Mouse (Mus musculus): ENCODE data around the gene Idh2.

Idh2 gene

DNA sequence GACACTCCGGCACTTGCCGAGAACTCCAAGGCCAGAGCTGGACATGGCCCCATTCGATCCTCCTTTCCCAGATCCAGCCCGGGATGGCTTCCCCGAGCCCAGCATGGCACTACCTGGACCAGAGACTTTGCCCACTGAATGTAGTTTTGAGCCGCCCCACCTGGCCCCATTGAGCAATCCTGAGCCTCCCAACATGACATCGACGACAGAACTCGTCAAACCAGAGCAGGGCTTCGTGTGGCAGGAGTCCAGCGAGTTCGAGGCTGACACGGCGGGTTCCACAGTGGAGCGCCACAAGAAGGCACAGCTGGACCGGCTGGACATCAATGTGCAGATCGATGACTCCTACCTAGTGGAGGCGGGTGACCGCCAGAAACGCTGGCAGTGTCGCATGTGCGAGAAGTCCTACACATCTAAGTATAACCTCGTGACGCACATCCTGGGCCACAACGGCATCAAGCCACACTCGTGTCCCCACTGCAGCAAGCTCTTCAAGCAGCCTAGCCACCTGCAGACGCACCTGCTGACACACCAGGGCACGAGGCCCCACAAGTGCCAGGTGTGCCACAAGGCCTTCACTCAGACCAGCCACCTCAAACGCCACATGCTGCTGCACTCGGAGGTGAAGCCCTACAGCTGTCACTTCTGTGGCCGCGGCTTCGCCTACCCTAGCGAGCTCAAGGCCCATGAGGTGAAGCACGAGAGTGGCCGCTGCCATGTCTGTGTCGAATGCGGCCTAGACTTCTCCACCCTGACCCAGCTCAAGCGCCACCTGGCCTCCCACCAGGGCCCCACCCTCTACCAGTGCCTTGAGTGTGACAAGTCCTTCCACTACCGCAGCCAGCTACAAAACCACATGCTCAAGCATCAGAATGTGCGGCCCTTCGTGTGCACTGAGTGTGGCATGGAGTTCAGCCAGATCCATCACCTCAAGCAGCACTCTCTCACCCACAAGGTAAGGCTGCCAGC is 33.3 kb downstream of the Idh2 start:
- peak; percentile 43 for DNase-seq

DNA sequence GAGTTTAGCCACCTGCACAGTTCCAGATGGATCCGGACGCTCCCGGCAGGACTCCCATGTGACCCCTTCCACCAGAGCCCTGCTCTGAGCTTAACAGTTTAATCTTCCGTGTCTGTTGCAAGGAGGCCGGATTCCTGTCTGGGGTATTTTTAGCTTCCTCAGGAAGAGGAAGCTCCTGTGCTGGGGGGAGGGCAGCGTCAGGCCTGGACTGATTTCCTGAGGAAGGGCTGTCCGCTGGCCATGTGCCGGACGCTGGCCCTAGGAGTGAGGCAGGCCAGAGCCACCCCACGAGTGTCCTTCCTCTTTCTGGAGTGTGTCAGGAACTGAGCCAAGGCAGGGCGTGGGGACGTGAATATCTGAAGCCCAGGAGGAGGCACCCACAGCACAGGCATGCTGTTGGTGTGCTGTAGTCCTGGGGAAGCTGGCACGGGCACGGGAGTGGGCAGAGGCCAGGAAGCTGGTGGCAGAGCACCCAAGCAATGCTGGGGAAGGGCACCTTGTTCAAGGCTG is 36.3 kb downstream of the Idh2 start:
- DNase-seq = peak; percentile 98

DNA sequence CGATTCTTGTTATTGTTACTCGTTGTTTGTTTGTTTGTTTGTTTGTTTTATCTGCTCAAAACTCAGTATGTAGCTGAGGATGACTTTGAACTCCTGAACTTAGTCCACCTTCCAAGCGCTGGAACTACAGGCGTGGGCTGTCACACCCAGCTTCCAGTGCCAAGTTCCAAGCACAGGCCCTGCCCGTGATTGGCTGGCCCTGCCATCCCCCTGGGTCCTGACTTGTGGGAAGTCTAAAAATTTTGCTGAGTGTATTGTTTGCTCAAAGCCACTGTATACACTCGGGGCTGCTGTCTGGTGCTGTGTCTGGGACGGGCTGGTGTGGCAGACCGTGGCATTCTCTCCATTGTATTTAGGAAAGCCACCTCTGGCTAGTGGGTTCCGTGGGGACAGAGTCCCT is 37.4 kb downstream of the Idh2 start:
- peak; percentile 71 for DNase-seq

DNA sequence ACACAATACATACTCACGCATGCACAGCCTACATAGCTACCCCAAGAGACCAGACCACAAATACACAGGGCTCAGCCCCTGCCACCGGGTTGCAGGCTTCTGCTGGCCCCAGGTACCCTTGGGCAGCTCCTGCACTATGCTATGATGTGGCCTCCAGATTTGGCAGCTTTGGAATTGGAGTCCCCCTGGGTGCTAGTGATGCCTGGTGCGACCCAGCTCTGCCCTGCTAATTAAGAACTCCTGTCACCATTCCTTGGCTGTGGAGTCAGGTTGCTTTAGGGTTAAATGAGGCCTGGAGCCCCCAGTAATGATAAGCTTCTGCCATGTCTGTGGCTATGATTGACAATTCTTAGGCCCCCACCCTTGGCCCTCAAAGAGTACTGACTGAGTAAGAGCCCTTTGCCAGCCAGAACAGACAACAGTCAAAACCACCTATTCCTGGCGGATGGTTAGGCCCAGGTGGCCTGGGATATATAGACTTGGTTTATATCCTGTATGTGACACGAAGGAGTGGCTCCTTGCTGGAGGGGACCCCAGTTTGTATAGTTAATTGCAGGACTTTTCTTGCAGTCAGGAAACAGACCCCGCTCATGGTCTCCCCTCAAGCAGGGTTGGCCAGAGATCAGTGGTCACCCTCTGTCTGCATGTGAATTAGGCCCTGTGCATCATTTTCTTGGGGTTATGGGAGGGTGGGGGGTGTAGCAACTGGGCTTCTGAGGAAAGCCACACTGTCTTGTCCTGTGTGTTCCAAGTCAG is 38.1 kb downstream of the Idh2 start:
- no peak for DNase-seq

DNA sequence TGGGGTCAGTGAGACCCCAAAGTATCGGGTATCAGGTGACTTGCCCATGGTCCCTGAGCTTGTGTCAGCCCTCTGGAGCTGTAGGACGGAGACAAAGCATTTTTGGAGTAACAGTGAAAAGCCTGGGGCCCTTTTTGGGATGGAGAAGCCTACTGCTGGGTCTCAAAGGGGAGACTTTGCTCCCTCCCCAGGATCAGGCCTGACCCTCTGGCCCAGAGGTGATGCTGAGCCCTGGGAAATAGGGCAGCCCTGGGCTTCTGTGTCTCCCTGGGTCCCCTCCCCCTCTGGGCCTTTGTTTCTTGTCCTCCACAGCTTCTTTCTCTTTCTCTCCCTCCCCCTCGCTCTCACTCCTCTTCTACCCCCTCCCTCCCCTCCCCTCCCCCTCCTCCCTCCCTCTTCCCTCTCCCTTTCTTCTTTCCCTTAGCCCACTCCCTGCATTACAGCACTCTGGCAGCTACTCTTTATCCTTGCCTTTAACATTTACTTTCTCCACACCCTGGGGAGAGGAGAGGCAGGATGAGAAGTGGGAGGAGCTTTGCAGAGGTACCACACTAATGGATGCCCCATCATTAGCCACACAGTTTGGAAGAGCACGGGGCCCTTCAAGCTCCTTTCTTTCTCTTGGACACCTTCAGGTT is 39.1 kb downstream of the Idh2 start:
- no peak for DNase-seq

DNA sequence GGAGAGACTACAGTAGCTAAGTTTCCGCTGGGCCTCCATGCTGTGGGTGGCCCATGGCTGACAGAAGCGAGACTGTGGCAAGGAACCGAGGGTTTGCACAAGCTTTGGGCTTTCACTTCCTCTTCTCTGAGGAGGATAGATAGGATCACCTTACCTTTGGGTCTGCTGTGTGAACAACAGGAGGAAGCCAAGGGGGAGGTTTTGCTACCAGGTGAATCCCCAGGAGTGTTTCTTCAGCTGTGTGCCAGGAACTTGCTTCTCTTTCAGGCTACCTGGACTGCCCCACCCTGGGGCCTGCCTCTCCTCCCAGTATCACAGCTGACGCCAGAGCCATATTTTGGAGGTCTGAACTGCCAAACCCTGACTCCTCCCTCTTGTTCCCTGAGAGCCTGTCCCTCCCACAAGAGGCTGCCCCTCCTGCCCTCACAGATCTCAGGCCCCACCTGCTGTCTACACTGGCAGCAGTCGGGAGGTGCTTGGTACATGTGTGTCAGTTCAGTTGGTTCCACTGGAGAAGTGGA is 40.2 kb downstream of the Idh2 start:
- DNase-seq = peak; percentile 91

DNA sequence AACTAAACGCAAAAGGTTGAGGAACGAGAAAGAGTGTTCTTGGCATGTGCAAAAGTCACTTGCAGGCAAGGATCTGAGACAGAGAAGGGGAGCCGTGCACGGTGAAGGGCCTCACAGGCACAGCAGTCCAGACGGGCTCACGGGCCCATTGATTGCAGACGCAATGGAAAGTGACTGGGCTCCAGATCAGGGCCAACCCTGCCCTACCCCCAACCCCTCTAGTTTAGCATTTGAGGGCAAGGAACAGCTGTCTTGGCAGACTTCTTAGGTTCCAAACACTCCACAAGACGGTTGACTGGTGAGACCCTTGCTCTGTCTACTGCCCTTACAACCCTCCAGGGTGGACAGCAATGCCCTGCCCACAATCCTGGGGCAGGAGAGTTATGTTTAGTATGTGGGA is 41.7 kb downstream of the Idh2 start:
- no peak for DNase-seq

DNA sequence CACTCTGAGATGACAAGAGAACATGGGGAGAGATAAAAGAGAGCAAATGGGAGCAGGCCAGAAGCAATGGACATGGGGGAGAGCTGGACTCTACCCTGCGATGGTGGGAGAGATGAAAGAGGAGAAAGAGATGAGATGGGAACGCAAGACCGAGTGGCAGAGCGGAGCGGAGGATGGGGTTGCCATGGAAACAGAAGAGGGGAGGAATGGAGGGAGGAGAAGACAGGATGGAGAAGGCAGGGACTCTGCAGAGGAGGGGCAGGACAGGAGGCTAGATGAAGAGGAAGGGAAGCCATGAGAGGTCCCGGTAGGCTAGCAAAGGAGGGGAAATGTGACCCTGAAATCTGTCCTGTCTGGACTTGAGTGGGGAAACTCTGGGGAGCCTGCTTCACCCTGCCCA is 42.9 kb downstream of the Idh2 start:
- no peak for DNase-seq

DNA sequence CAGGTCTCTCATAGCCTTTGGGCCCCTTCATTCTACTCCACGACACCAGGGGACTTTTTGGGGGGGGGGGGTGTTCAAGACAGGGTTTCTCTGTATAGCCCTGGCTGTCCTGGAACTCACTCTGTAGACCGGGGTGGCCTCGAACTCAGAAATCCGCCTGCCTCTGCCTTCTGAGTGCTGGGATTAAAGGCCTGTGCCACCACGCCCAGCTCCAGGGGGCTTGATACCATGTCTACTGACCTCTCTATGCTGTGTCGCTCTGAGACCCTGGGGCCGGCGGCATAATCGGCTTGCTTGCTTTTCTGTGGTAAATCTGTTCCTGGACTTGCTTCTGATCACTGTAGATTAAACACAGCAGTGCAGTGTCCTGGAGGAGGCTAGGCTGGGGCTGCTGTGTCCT is 44.0 kb downstream of the Idh2 start:
- no peak for DNase-seq

DNA sequence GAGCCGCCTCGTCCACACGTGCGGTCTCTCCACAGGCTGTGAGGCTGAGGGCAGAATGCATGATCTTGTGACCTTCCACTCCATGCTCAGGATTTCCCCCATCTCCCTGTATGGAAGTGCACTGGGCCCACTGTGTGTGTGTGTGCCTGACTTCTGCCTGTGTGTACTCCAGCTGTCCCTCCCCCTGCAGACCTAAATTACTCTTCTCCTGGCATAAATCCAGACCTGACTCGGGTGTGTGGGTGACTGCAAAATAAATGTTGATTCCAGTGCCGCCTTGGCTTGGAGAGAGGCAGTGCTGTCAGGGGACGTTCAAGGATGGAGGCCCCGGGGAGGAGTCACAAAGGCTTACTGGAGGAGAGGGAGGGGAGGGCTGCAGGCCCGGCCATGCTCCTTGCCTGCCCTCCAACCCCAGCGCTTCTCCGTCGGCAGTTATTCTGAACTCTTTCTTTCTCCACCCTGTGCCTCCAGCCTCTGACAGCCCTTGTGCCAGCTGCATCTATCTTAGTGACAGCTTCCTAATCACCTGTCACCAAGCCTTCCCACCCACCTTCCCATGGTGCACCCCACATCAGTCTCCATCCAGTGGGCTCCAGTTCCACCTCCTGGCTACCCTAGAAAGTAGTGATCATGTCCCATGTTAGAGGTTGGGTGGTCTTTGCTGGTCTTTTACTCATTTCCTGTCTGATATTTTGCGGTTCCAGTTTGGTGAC is 45.4 kb downstream of the Idh2 start:
- DNase-seq = peak; percentile 66

DNA sequence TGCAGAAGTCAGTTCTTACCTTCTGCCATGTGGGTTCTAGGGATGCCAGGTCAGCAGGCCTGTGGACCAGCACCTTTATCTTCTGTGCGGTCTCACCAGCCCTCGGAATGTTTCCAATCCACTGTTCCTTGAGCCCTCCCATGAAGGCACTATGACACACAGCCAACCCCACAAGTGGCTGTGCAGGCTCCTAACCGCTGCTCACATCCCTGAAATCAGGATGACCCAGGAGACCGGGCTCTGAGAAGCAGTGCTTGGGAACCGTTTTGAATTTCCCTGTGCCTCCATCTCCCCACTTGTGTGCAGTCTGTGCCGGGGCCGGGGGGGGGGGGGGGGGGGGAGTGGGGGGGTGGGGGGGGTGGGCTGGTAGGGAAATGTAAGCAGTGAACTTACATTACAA is 46.9 kb downstream of the Idh2 start:
- no peak for DNase-seq

DNA sequence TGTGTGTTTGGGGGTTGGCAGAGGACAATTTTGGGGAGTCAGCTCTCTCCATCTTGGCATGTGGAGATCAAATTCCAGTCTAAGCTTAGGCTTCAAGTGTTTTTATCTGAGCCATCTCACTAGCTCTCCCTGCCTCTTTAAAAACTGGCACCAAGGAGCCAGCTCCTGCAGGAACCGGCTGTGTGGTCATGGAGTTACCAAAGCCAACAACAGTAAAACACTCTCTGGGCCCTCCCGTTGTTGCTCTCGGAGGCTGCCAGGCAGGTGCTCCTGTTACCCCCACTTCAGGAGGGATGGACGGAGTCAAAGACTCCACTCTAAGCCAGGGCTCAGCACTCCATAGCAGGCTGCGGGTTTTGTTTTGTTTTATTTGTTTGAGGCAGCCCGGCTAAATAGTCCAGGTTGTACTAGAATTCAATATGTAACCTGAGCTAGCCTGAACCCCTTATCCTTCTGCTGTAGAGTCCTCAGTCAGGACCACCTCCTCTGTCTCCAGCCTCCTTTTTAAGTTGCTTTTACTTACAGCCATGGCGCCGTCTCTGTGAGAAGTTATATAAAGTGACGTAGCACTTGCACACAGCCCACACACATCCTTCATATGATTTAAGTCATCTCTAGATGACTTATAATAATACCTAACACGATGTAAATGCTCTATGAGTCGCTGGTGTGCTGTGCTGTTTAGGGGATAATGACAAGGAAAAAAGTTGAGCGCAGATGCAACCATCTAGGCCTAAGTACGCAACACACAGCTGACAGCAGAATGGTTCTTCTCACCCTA is 48.3 kb downstream of the Idh2 start:
- peak; percentile 46 for DNase-seq

DNA sequence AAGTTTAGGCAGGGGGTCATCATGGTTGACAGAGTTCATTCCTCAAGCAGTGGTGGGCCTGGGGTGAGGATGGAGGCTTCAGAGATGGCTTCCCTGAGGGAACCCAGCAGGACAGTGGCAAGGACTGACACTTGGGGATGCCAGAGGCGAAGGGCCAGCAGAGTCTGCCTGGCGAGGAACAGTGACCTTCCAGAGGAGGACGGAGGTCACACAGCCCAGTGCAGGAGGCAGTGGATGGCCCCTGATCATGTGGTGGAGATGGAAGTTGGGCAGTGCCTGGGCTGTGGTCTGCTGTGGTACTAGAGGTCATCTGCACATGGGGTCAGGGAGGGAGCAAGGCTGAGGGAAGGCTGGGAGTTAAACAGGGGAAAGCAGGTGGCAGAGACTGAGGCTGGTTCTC is 49.9 kb downstream of the Idh2 start:
- no peak for DNase-seq

DNA sequence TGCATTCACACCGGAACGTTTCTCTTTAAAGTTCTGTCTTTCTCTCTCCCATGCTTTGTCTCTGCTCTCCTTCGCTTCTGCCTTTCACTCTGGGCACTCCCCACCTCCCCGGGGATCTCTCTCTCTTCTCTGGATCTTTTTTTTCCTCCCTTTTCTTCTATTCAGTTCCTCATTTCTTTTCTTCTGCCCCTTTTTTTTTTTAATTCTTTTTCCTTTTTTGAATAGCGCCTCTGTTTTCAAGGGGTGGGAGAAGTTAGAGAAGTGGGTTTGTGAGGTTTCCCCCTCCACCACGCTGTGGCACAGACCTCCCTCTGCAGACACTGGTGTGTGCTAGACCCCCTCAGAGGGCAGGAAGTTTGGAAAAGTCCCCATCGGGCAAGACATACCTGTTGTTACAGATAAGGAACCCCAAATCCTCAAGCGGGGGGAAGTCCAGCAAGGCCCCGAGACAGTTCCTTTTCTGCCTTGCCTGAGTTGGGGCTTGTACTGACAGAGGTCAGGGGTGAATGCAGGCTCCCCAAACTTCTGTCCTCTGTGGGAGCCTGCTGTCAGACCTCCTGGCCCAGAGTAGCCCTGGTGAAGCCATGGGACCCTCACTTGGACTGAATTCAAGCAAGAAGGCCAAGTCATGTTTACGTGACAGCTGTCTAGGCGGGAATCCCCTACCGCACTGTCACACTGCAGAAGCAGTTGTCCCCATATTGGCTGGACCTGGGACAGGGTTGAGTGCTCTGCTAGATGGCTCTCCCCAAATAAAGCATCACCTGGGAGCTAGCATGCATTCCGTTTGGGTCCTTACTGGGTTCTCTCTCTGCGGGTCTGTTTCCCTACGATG is 51.1 kb downstream of the Idh2 start:
- no peak for DNase-seq

DNA sequence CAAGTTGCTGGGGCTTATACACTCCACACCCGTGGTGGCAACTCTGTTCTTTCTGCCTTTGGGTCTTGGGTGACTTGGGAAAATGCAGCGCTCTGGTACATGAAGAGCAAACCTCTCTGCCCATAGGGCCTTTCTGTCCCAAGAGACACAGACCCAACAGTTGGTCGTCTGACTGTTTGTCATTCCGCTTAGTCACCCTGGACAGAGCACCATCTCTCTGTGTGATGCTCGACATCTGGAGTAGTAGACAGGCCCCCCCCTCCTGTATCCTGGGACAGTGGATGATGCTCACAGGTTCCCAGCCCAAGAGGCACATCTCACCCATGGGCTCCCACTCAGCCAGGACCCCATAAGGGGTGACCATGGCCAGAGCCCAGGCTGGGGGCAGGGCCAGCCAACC is 51.9 kb downstream of the Idh2 start:
- DNase-seq = no peak

DNA sequence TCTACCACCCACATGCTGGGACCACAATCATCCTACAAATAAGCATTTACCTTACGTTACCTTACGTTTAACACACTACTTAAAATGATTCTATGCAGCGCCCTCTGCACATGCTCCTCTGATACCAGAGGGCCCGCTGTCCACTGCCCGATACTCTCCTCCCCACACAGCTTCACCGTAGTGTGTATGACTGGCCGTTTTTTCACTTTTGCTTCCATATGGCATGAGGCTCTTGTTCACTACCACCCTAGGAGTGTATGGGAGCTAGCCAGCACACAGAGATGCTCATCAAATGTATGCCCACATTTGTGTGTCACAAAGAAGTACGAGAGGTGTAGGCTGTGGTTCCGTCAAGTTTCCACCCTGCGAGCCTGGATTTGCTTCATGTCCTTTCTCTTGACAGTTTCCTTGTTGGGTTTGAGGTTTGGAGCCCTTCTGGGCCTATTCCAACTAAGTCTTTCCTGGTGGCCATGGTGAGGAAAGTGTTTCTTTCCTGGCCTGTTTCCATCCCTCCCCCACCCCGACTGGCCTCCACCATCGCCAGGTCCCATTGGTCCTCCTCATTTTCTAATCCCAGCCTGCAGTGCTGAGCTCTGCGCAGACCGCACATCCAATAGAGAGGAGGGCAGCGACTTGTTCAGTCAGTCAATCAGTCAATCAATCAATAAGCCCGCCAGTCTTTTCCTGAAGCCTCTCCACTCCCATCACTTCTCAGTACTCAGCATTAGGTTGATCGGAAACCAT is 52.9 kb downstream of the Idh2 start:
- no peak for DNase-seq

DNA sequence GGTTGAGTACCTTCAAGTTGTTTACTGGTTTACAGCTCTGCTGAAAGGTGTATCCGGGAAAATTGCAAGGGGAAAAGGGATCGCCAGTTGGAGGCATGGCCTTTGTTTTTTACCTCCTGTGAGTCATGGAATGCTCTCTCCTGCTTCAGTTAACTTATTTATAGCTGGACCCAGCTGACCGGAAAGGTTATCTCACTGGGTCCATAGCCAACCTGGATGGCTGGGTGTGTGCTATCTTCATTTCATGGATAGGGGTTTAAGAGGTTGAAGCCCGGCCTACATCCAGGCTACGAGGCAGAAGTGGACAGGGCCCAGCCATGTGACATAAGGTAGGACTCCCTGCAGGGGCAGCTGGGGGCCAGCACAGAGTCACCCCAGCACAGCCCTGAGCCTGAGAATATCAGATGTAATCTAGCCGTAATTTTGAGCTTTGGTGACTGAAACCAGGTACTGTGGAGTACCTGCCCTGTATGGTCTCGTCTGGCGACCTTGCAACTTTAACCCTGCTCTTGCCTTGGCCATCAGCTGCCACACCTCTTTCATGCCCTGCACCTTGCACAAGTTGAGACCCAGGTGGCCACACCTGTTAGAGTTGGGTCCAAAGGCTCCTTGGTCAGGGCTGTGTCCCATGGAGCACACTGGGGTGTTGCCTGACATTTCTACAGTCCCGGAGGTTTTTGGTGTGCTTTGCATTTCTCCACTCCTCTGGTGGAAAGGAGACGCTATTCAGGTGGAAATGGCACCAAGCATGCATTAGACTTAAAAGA is 55.0 kb downstream of the Idh2 start:
- peak; percentile 63 for DNase-seq

DNA sequence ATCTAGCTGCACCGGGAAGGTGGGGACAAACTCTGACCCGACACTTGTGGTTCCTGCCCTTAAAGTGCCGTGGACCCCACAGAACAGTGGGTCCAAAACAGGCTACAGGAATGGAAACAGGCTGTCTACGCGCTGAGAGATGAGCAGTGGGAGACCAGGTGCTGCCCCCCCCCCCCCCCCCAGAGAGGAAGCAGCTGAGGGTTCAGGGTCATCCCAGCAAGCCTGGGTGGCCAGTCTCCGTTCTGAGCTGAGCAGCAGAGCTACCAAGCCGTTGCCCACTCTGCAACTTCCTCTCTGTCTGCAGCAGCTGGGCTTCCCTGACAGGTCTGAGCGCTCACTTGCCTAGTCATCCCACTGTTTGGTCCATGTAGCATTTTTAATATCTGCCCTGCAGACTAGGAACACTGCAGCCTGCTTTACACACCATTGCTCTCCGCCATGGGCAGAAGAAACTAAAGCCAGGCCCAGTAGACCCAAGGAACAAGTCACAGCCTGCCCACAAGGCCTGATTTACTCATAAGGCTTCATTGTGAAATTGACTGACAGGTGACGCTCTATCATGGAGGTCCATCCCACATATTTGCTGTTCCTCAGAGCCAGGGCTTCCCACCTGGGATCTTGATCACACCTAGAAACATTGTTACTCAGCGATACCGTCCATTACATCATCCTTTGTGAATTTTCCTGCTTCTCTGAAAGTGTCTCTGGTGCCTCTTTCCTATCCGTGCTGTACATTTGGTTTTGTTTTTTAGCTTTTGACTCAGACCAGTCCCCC is 55.9 kb downstream of the Idh2 start:
- no peak for DNase-seq
